8 mouse cellular contexts compared by ENCODE assay signal in genomic region chr10:115470621-115471334, GRCm38 (mm10).
DNase-seq lines count a peak whose midpoint lies in the region; ATAC-seq lines count a peak whose summit lies in the region.

No protein-coding gene starts in this region.

- no peak for ATAC-seq in neural tube, embryonic 11.5 days (ENCODE audit: insufficient read depth, low FRiP score, low TSS enrichment)
- ATAC-seq in liver, embryonic 12.5 days, result no peak

- 34% methylated on average over 17 of the region's 17 CpGs for WGBS in neural tube, embryonic 11.5 days
- WGBS in liver, embryonic 12.5 days (ENCODE audit: insufficient replicate concordance), result 52% methylated on average over 17 of the region's 17 CpGs

- no peaks in the 10 kb centered on the region for H3K9me3 ChIP-seq in neural tube, embryonic 11.5 days (ENCODE audit: control insufficient read depth, low read length)
- no peaks in the 10 kb centered on the region for H3K9me3 ChIP-seq in liver, embryonic 12.5 days (replicated peaks)

- no peaks in the 10 kb centered on the region for H3K27me3 ChIP-seq in neural tube, embryonic 11.5 days (ENCODE audit: control insufficient read depth, insufficient read depth, low read length)
- no peaks in the 10 kb centered on the region for H3K27me3 ChIP-seq in liver, embryonic 12.5 days (replicated peaks)

- H3K36me3 ChIP-seq in neural tube, embryonic 11.5 days (ENCODE audit: control insufficient read depth, insufficient read depth, low read length), result no peaks in the 10 kb centered on the region
- H3K36me3 ChIP-seq in liver, embryonic 12.5 days, result no peaks in the 10 kb centered on the region

- H3K4me1 ChIP-seq in neural tube, embryonic 11.5 days (ENCODE audit: control insufficient read depth, insufficient read depth, low read length), result peaks cover 3% of the 10 kb centered on the region; the same call in 1 of the 2 replicates
- no peaks in the 10 kb centered on the region for H3K4me1 ChIP-seq in liver, embryonic 12.5 days

- peak overlapping the region; percentile 17; the same call in 1 of the 2 replicates for H3K4me3 ChIP-seq in neural tube, embryonic 11.5 days (ENCODE audit: low read depth, low read length)
- H3K4me3 ChIP-seq in liver, embryonic 12.5 days, result peak overlapping the region; percentile 27

- H3K9ac ChIP-seq in neural tube, embryonic 11.5 days (ENCODE audit: low read length), result no peak overlapping the region
- no peak overlapping the region for H3K9ac ChIP-seq in liver, embryonic 12.5 days

- DNase-seq in adrenal gland, postnatal 14 days, result peak; percentile 10
- no peak for DNase-seq in adrenal gland, adult (ENCODE audit: inconsistent age in 2 of 2, low spot score in 1 of 2)
- peak; percentile 38 for DNase-seq in neural tube, embryonic 11.5 days (ENCODE audit: low spot score)
- no peak for DNase-seq in neural tube, embryonic 10.5 days (ENCODE audit: extremely low spot score, low spot score)
- no peak for DNase-seq in spleen, postnatal 36 days (ENCODE audit: low spot score in 2 of 2)
- DNase-seq in testis, postnatal 10 days (ENCODE audit: low spot score), result no peak
- no peak for DNase-seq in urinary bladder, postnatal 14 days (ENCODE audit: low spot score)

- no peak overlapping the region for H3K27ac ChIP-seq in neural tube, embryonic 11.5 days (ENCODE audit: low read depth, low read length)
- H3K27ac ChIP-seq in liver, embryonic 12.5 days, result no peak overlapping the region

- peak overlapping the region; percentile 16 for H3K4me2 ChIP-seq in neural tube, embryonic 11.5 days (ENCODE audit: low read depth)
- peak overlapping the region; percentile 48 for H3K4me2 ChIP-seq in liver, embryonic 12.5 days

Comparison
In these comparisons a context has a peak if more than half of its experiments do, and no peak if none do; other contexts are left out.
1. DNase-seq: peak in adrenal gland, postnatal 14 days (single experiment) and neural tube, embryonic 11.5 days (single experiment); none in adrenal gland, adult (0 of 2), neural tube, embryonic 10.5 days (single experiment), spleen, postnatal 36 days (0 of 2), testis, postnatal 10 days (single experiment) and urinary bladder, postnatal 14 days (single experiment).